Mouse (Mus musculus) G1E-ER4 (cell line): ENCODE measurements around the gene Rnf4. TPM values are rescaled to one million over a fixed set of nuclear protein-coding genes. Genes with fewer than 3 reads are reported as not detected.

Source experiments
- GATA1 ChIP-seq: IDR thresholded peaks from one replicate; pipeline ENCODE4 v1.8.0; 2012; ENCODE audit warnings: low read length, inconsistent platforms
- polyA plus RNA-seq: library from polyadenylated mRNA; stranded (reverse); fragments of >175 nt; gene quantifications from 2 replicates; pipeline ENCODE4 v1.2.3, GENCODE M21; 2012

Rnf4 gene
- 24.1 and 31.0 TPM in 2 replicates for polyA plus RNA-seq

DNA sequence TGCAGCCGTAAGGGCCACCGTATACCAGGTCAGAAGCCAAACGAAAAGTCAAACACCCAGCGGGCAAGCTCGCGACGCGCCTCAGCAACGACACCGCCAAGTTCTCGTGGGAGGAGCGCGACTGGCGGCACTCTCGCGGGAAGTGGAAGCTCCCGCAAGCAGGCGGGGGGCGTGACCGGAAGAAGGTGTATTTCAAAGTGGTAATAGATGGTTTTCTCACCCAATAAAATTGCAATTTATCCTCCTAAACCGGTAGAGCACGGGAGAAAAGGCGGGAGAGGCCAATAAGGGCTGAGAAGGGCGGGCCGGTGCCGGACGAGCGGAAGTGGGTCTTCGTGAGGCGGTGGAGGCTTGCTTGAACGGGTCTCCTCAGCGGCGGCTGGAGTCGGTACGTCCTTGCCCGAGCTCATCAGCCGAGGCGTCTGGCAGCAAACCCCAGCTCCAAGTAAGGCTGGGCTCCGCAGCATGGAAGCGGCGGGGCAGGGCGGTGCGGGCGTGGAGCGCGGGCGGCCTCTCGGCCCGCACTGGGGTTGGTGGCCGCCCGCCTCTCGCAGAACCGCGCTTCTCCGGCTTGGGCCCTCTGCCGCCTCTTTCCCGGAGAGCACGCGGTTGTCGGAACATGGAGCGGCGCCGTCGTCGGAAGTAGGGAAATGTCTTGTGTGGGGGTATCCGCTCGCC is at the start of gene Rnf4:
Gene Rnf4 (plus strand): TSS at position 193 of the 678 bp plus-strand sequence.
- TF ChIP-seq GATA1 = no peak

- TF ChIP-seq GATA1 = no peak
Measured at GRCm38 (mm10) chr5:34286516-34286915, 49.6 kb upstream of the Rnf4 start.

- no peak for TF ChIP-seq GATA1
Measured at GRCm38 (mm10) chr5:34287001-34287837, 48.9 kb upstream of the Rnf4 start.

DNA sequence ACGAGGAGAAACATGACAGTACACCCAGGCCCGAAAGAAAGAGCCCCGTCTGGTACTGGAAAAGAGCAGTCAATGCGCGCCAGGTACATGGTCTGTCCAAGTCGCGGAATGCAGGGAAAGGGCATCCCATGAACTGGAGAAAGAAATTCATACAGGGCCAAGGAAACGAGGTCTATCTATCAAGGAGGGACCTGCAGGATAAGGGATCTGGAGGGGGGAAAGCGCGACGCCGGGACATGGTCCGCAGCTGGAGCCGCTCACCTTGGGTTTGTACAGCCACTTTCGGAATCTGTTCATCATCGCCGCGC is 48.3 kb upstream of the Rnf4 start:
- TF ChIP-seq GATA1 = no peak

GRCm38 (mm10) chr5:34288154-34288716 is 47.9 kb upstream of the Rnf4 start, which contains the start of the genes Zfyve28 and Cfap99:
Gene Zfyve28 (minus strand): TSS chr5:34288449.
Gene Cfap99 (plus strand): TSS chr5:34288600.
- TF ChIP-seq GATA1 = no peak

DNA sequence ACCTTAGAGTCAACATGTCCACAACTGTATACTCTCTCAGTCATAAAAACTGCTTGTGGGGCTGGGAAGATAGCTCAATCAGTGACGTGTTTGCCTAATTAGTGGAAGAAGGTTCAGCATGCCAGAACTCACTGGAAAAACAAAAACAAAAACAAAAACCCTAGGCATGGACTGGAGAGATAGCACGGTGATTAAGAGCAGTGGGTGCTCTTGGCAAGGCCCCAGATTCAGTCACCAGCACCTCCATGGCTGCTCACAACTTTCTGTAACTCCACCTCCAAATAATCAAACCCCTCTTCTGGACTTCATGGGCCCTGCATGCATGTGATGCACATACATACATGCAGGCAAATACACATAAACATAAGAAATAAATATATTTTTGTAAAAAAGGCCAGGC is 46.8 kb upstream of the Rnf4 start:
- no peak for TF ChIP-seq GATA1

DNA sequence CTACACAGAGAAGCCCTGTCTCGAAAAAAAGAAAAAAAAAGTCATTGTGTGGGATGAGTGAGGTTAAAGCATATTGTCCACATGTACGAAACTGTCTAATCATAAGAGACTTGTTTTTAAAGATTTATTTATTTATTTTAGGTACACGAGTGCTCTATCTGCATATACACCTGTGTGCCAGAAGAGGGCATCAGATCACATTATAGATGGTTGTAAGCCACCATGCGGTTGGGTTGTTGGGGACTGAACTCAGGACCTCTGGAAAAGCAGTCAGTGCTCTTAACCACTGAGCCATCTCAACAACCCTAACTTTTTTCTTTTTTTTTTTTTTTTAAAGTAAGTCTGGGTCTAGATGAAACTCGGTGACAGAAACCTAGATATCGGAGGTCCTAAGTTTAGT is 42.7 kb upstream of the Rnf4 start:
- TF ChIP-seq GATA1 = no peak

- no peak for TF ChIP-seq GATA1
Measured at GRCm38 (mm10) chr5:34294696-34295095, 41.4 kb upstream of the Rnf4 start.

DNA sequence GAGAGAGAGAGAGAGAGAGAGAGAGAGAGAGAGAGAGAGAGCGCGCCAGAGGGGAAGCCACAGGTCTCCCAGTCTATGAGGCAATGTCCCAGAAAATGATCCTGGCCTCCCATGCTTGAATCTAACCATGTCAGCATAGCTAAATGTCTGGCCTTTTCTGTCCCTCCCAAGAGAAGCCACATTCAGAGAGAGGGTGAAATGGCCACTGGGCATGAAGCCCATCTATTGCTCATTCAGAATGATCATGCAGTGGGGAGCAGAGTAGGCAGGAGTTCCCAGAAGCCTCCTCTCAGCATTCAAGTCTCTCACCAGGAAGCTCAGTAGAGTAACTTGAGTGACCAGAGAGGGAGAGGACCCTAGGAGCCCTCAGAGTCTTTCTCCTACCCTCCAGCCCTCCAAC is 40.9 kb upstream of the Rnf4 start:
- no peak for TF ChIP-seq GATA1

GRCm38 (mm10) chr5:34298061-34298460 is 38.0 kb upstream of the Rnf4 start:
- TF ChIP-seq GATA1 = no peak

DNA sequence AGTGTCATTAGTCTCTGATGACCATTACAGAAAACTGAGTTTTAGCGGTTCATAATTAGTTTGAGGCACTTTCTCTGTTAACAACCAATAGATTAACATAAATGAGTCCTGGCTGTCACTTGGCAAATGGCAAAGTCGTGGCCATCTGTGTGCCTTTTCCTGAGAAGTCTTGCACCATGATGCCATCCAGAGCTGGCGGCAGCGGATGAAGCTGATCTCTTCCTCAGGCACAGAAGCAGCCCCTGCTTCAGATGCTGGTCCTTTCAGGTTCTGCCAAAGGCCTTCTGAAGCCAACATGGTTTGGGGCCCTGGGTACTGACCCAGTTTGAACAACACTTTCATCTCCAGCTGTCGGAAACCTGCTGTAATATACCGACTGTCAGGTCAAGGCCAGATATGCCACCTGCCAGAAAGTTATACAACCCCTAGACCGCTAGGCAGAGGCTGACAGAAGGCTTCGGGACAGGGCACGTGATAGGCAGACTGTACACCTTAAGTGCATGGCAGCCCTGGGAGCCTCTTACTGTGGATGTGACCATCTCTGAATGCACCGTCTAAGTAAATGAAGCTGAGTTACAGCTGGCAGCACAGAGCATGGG is 37.1 kb upstream of the Rnf4 start:
- TF ChIP-seq GATA1 = no peak

GRCm38 (mm10) chr5:34302377-34302776 is 33.7 kb upstream of the Rnf4 start:
- TF ChIP-seq GATA1 = no peak

DNA sequence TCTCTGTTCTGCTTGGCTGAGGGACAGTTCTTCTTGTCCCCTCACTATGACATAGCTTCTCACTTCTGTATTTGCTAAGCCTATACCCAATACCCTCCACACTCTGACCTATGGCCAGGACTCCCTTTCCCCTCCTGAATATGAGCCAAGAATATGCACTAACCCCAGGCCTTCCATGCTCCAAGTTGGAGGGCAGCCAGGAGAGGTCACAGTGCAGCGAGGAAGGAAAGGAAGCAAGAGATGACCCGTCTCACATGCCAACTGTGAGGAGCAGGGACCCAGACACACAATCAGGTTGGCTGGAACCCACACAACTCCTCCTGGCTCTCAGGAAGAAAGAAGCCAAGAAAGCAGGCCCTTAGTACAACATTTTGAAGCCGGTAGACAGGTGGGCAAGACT is 27.1 kb upstream of the Rnf4 start:
- no peak for TF ChIP-seq GATA1

GRCm38 (mm10) chr5:34319491-34320034 is 16.5 kb upstream of the Rnf4 start:
- no peak for TF ChIP-seq GATA1

GRCm38 (mm10) chr5:34321236-34321635 is 14.9 kb upstream of the Rnf4 start:
- no peak for TF ChIP-seq GATA1

- no peak for TF ChIP-seq GATA1
Measured at GRCm38 (mm10) chr5:34325286-34325685, 10.8 kb upstream of the Rnf4 start.
